Mouse (Mus musculus) limb, embryonic 10.5 days (tissue): ENCODE data around the gene Ntsr2. TPM values are rescaled to one million over a fixed set of nuclear protein-coding genes. Genes with fewer than 3 reads are reported as not detected.
"Not testable (repeated sequence)": the region's sequence is repeated elsewhere in the genome, so short reads cannot be mapped to it uniquely, and the experiment has no call there.

Experiments used
- DNase-seq: peaks from one replicate; pipeline ENCODE4 v3.0.0-alpha.2; 2017; ENCODE audit warnings: low spot score
- H3K27ac ChIP-seq: fragments of 300-500 bp; sonication (generic); 2 replicates; pipeline ENCODE4 v1.5.1; 2016; ENCODE audit warnings: mild to moderate bottlenecking
- H3K27me3 ChIP-seq: fragments of 300-500 bp; sonication (generic); 2 replicates; pipeline ENCODE4 v1.6.1; 2016; ENCODE audit warnings: low read depth, mild to moderate bottlenecking; ENCODE audit not compliant: poor library complexity, severe bottlenecking
- H3K36me3 ChIP-seq: fragments of 300-500 bp; sonication (generic); 2 replicates; pipeline ENCODE4 v1.6.1; 2016; ENCODE audit warnings: mild to moderate bottlenecking, moderate library complexity
- H3K4me1 ChIP-seq: fragments of 300-500 bp; sonication (generic); 2 replicates; pipeline ENCODE4 v1.6.1; 2016
- H3K4me3 ChIP-seq: fragments of 300-500 bp; sonication (generic); 2 replicates; pipeline ENCODE4 v1.5.1; 2016; ENCODE audit warnings: mild to moderate bottlenecking, moderate library complexity
- H3K9me3 ChIP-seq: fragments of 300-500 bp; sonication (generic); replicated peaks from 2 replicates; pipeline ENCODE4 v1.6.1; 2016; ENCODE audit warnings: mild to moderate bottlenecking
- WGBS: fragments of 180-500 bp; shearing (Covaris S2); methylation state at CpG from one replicate; pipeline ENCODE4 v1.1.7; 2016; 5-methylcytosine and 5-hydroxymethylcytosine counted together
- polyA plus RNA-seq: library from polyadenylated mRNA; unstranded; fragments of >200 nt; fragmentation: Nextera tagmentation; extraction: Ambion mirVana; gene quantifications from 2 replicates; pipeline ENCODE4 v1.2.1, GENCODE M21; 2016

Ntsr2 gene
- polyA plus RNA-seq, 1 experiment from 2014 or later, result not detected

GRCm38 (mm10) chr12:16656906-16657875 is 4.0 kb downstream of the Ntsr2 start:
- H3K4me3 ChIP-seq, result no peak overlapping the region
- WGBS, result 85% methylated on average over 5 of the region's 5 CpGs
- no peak for DNase-seq

GRCm38 (mm10) chr12:16661459-16661858 is 8.3 kb downstream of the Ntsr2 start:
- no peak for DNase-seq
- no peak overlapping the region for H3K27ac ChIP-seq
- no peaks in the 10 kb centered on the region for H3K27me3 ChIP-seq
- H3K4me1 ChIP-seq, result peaks cover 10% of the 10 kb centered on the region; the same call in 1 of the 2 replicates
- no peak overlapping the region for H3K4me3 ChIP-seq
- H3K36me3 ChIP-seq, result no peaks in the 10 kb centered on the region
- 89% methylated on average over 10 of the region's 10 CpGs for WGBS
- H3K9me3 ChIP-seq, result no peaks in the 10 kb centered on the region

More at GRCm38 (mm10) chr12:16656906-16657875, 4.0 kb downstream of the Ntsr2 start:
- peaks cover 6% of the 10 kb centered on the region for H3K4me1 ChIP-seq
- H3K27ac ChIP-seq, result no peak overlapping the region
- no peaks in the 10 kb centered on the region for H3K9me3 ChIP-seq
- peaks cover 38% of the 10 kb centered on the region for H3K27me3 ChIP-seq
- H3K36me3 ChIP-seq, result no peaks in the 10 kb centered on the region

GRCm38 (mm10) chr12:16661936-16662335 is 8.8 kb downstream of the Ntsr2 start:
- H3K36me3 ChIP-seq, result no peaks in the 10 kb centered on the region
- 75% methylated on average over 2 of the region's 2 CpGs for WGBS
- DNase-seq, result no peak
- no peaks in the 10 kb centered on the region for H3K9me3 ChIP-seq
- no peak overlapping the region for H3K4me3 ChIP-seq
- H3K27me3 ChIP-seq, result no peaks in the 10 kb centered on the region
- peaks cover 10% of the 10 kb centered on the region; the same call in 1 of the 2 replicates for H3K4me1 ChIP-seq
- H3K27ac ChIP-seq, result no peak overlapping the region

DNA sequence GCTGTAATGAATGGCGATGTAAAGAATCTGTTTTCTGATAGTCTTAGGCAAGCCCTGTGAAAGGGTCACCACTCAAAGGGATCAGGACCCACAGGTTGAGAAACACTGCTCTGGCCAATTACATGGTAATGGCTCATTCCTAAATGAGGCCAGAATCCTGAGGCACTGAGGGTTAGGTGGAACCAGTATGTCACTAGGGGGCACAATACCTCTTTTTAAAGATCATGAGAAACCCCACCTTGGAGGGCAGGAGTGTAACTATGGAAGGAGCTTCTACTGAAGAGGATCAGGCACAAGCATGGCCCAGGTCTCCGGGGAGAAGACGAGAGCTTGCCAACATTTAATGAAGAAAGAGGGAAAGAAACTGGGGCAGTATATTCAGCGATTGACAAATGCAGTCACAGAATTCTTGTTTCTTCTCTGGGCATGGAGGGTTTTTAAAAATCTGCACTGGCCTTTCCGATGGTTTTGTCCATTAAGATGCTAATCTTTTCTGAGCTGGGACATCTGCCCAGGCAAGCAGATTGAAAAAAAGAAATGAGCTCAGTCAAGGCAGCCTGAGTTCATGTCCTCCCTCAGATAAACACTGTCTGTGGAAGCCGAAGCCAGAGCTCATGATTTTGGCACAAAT is 9.9 kb downstream of the Ntsr2 start:
- Histone ChIP-seq H3K36me3 (no peaks in the 10 kb centered on the region), H3K27ac (no peak overlapping the region), H3K4me3 (no peak overlapping the region), H3K9me3 (no peaks in the 10 kb centered on the region), H3K27me3 (no peaks in the 10 kb centered on the region), H3K4me1 (peaks cover 10% of the 10 kb centered on the region; the same call in 1 of the 2 replicates)
- no peak for DNase-seq
- 79% methylated on average over 6 of the region's 6 CpGs for WGBS

GRCm38 (mm10) chr12:16665022-16665421 is 11.8 kb downstream of the Ntsr2 start:
- no peaks in the 10 kb centered on the region for H3K27me3 ChIP-seq
- no peaks in the 10 kb centered on the region for H3K9me3 ChIP-seq
- H3K4me1 ChIP-seq, result peaks cover 12% of the 10 kb centered on the region; the same call in 1 of the 2 replicates
- WGBS, result 10% methylated on average over 1 of the region's 2 CpGs
- peaks cover 2% of the 10 kb centered on the region for H3K36me3 ChIP-seq
- peak; percentile 35 for DNase-seq
- H3K4me3 ChIP-seq, result no peak overlapping the region
- no peak overlapping the region for H3K27ac ChIP-seq

DNA sequence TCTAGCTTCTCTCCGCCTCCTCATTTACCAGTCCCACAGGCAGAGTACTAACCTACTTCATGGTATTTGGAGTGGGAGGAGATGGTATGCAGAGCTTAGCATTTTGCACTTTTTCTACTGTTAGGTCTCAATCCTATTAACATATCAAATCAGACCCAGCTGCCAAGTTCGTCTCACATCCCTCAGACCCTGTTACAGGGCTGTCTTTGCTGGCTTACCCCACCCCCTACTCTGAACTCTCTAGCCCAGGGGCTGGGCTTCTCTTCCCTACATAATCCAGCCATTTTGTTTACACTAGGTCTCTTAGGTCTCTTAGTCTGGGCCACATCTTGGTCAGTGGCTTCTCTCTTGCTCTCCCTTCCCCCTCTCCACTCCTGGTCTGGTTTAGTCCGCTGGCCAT is 16.0 kb downstream of the Ntsr2 start:
- no peak overlapping the region for H3K4me3 ChIP-seq
- H3K9me3 ChIP-seq, result no peaks in the 10 kb centered on the region
- no peaks in the 10 kb centered on the region for H3K27me3 ChIP-seq
- WGBS, result 72% methylated on average over 3 of the region's 3 CpGs
- H3K4me1 ChIP-seq, result peaks cover 12% of the 10 kb centered on the region; the same call in 1 of the 2 replicates
- peaks cover 41% of the 10 kb centered on the region for H3K36me3 ChIP-seq
- DNase-seq, result no peak
- H3K27ac ChIP-seq, result no peak overlapping the region

GRCm38 (mm10) chr12:16672246-16672645 is 19.1 kb downstream of the Ntsr2 start:
- Histone ChIP-seq H3K36me3 (peaks cover 67% of the 10 kb centered on the region), H3K4me3 (no peak overlapping the region), H3K4me1 (0 out of 2 replicates have a peak, but pooled peaks cover 2% of the 10 kb centered on the region), H3K27me3 (no peaks in the 10 kb centered on the region), H3K9me3 (no peaks in the 10 kb centered on the region), H3K27ac (no peak overlapping the region)
- 93% methylated on average over 10 of the region's 10 CpGs for WGBS
- no peak for DNase-seq

DNA sequence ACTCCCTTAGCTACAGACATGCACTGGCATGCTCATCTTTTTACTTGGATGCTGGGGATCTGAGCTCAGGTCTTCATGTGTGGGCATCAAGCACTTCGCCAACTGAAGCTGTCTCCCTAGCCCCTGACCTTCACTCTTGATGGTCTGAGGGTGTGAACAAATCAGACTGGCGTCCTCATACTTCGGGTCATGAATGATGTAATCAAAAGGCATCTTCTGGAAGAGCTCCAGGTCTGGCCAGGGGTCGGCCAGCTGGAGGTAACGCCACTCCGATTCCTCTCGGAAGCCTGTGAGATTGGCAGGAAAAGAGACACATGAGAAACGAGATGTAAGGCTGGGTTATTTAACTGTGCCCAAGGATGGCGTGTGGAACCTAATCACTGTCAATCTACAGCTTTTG is 37.4 kb downstream of the Ntsr2 start:
- H3K27me3 ChIP-seq, result no peaks in the 10 kb centered on the region
- no peak overlapping the region for H3K4me3 ChIP-seq
- no peak for DNase-seq
- no peaks in the 10 kb centered on the region for H3K9me3 ChIP-seq
- no peak overlapping the region for H3K27ac ChIP-seq
- H3K4me1 ChIP-seq, result no peaks in the 10 kb centered on the region
- 94% methylated on average over 9 of the region's 9 CpGs for WGBS
- H3K36me3 ChIP-seq, result peaks cover 73% of the 10 kb centered on the region

GRCm38 (mm10) chr12:16694783-16695182 is 41.6 kb downstream of the Ntsr2 start:
- Histone ChIP-seq H3K4me1 (no peaks in the 10 kb centered on the region), H3K27me3 (no peaks in the 10 kb centered on the region), H3K9me3 (no peaks in the 10 kb centered on the region), H3K27ac (no peak overlapping the region), H3K4me3 (no peak overlapping the region), H3K36me3 (peaks cover 87% of the 10 kb centered on the region)
- 75% methylated on average over 5 of the region's 5 CpGs for WGBS
- no peak for DNase-seq

- DNase-seq, H3K27ac ChIP-seq, H3K27me3 ChIP-seq, H3K4me1 ChIP-seq, H3K4me3 ChIP-seq, H3K9me3 ChIP-seq: not testable (repeated sequence)
- 98% methylated on average over 7 of the region's 8 CpGs for WGBS
- peaks cover 88% of the 10 kb centered on the region for H3K36me3 ChIP-seq
Observed at GRCm38 (mm10) chr12:16695252-16695651, 42.1 kb downstream of the Ntsr2 start.

- Histone ChIP-seq H3K9me3 (no peaks in the 10 kb centered on the region), H3K4me1 (no peaks in the 10 kb centered on the region), H3K4me3 (no peak overlapping the region), H3K27ac (no peak overlapping the region), H3K27me3 (no peaks in the 10 kb centered on the region), H3K36me3 (peaks cover 88% of the 10 kb centered on the region)
- no peak for DNase-seq
- 93% methylated on average over 13 of the region's 13 CpGs for WGBS
Observed at GRCm38 (mm10) chr12:16696146-16696545, 43.0 kb downstream of the Ntsr2 start.

DNA sequence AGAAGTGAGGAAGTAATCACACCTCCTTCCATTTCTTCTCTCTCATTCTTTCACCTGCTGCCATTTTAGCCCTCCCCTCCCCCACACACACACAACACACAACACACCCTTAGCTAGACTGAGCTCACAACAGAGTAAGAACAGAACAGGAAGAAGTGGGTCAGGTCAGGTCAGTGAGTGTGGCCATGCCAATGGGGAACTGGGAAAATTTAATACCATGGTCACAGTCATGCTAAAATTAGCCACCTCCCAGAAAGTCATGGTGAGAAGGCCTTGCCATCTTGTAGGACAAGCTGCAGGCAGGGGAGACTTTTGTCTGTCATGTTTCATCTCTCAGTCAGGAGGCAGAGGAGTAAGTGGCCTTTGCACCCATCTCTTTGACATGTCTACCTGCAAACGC is 45.5 kb downstream of the Ntsr2 start:
- Histone ChIP-seq H3K4me1 (no peaks in the 10 kb centered on the region), H3K27ac (no peak overlapping the region), H3K36me3 (peaks cover 90% of the 10 kb centered on the region), H3K9me3 (no peaks in the 10 kb centered on the region), H3K27me3 (no peaks in the 10 kb centered on the region), H3K4me3 (no peak overlapping the region)
- WGBS, result 97% methylated on average over 1 of the region's 1 CpGs
- DNase-seq, result no peak
